Mouse (Mus musculus) spleen, adult 2 months (tissue): ENCODE results near the gene Dhx40.

Experiments used
- CTCF ChIP-seq: fragments of 200-500 bp; IDR thresholded peaks from 2 replicates; pipeline ENCODE4 v1.5.1; 2011; ENCODE audit warnings: mild to moderate bottlenecking, inconsistent platforms; ENCODE audit not compliant: insufficient read depth, insufficient read length, insufficient replicate concordance; ENCODE audit errors: extremely low read depth
- POLR2A ChIP-seq: fragments of 200-500 bp; IDR thresholded peaks from 2 replicates; pipeline ENCODE4 v1.6.1; 2011; ENCODE audit warnings: low read depth, low read length, inconsistent platforms

GRCm38 (mm10) chr11:86828396-86828795 is 20.9 kb upstream of the Dhx40 start:
- TF ChIP-seq CTCF: no peak
- peak; percentile 5; the same call in 1 of the 2 replicates for TF ChIP-seq POLR2A
